Mouse (Mus musculus) adipocyte (in vitro differentiated cells): ENCODE results near the gene Bad.

Experiments used
- DNase-seq: peaks from one replicate; pipeline ENCODE4 v3.0.0-alpha.2; 2016; ENCODE audit warnings: low spot score

Bad gene

DNA sequence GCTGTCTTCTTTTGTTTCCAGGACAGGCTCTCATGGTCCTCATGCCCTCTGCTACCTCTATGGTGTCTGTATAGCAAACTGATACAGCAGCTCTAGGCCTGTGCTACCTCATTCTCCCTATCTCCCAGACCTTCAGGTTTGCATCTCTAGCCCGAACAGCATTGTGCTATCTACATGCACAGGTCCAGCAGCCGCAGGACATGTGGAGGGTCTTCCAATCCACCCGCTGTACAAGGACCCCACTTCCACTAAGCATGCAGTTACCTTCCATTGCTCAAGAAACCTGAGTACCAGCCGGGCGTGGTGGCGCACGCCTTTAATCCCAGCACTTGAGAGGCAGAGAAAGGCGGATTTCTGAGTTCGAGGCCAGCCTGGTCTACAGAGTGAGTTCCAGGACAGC, 27.1 kb upstream of the Bad start:
- DNase-seq: no peak

GRCm38 (mm10) chr19:6915276-6915675, 26.4 kb upstream of the Bad start:
- no peak for DNase-seq

GRCm38 (mm10) chr19:6916496-6916895, 25.2 kb upstream of the Bad start:
- DNase-seq: no peak

DNA sequence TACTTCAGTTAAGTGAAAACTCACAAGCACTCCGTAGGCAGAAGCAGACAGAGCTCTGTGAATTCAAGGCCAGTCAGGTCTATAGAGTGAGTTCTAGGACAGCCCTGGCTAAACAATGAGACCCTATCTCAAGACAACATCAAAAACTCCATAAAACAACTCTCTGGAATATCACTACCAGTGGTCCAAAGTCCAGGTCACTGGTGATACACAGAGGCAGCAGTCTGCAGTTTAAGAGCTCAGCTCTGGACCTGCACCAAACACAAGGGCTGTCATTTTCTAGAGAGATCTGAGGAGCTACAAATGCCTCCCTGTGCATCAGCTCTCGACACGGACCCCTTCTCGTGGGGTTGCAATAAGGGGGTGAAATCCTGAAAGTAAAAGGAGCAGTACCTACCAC, 23.3 kb upstream of the Bad start:
- no peak for DNase-seq

DNA sequence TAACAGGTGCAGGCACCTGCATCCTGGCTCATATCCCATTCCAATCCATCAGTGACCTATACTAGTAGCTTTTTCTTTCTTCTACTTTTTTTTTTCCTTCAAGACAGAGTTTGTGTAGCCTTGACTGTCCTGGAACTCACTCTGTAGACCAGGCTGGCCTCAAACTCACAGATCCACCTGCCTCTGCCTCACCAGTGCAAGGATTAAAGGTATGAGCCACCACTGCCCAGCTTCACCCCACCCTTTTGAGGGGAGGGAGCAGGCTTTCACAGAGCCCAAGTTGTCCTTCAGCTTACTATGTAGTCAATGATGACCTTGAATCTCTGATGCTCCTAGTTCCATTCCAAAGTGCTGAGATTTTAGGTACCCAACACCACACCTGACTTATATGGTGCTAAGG, 22.2 kb upstream of the Bad start:
- no peak for DNase-seq

GRCm38 (mm10) chr19:6919876-6920740, 21.6 kb upstream of the Bad start:
- DNase-seq: peak; percentile 92

DNA sequence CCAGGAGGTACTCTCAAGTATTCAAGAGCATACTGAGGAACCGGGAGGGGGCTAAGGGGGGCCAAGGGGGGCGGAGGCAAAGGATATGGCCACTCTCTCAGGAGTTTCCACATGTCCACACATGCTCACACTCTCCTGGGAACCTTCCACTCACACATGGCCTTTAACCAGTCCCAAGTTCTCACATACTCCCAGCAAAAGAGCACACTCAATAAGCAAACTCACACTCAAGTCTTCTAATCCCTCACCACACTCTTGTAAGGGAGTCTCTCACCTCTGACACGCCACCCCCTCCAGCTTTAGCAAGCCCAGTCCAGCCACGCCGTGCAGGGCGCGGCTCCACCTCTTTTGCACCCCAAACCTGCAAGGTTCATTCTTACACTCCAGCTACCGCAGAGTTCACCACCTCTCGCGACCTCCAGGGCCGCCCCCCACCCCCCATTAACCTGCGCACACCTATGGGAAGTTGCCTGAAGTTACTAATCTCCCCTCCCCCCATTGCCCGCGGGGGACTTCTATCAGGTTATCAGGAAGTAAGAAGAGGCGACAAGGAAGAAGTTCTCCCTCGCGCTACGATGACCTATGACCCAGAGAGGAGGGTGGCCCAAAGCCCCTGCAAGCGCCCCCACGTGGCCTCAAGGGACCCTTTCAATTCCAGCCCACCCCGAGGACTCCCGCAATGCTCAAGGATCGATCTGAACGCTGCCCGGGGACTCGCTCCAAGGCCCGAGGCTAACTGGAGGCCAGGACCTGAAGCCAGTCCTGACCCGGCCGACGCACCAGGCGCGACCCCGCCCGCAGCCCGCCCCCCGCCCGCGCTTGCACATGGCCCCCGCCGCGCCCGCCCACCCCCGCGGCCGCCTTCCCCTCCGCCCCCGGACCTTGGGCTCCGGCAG, 20.7 kb upstream of the Bad start:
- DNase-seq: peak; percentile 74

- DNase-seq: peak; percentile 100
Observed at GRCm38 (mm10) chr19:6921647-6922567, 19.8 kb upstream of the Bad start, which contains the start of gene Esrra. Esrra (minus strand) TSS chr19:6921813.

- no peak for DNase-seq
Observed at GRCm38 (mm10) chr19:6922901-6923735, 18.5 kb upstream of the Bad start.

- DNase-seq: peak; percentile 83
Observed at GRCm38 (mm10) chr19:6924461-6925306, 17.0 kb upstream of the Bad start.

DNA sequence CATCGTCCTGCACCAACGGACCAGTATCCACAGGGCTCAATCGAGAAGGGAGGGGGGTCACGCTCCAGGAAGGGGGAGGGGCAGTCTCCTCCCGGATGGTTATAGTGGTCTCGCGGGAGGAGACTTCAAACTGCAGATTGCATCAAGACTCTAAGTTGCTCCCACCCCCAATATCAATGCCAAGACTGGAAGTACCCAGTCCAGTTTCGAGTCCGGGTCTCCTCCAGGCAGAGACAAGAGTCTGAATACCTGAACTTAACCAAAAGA, 16.4 kb upstream of the Bad start, which contains the start of gene Catsperz:
Gene Catsperz (minus strand): TSS at position 74 of the 267 bp plus-strand sequence.
- no peak for DNase-seq

DNA sequence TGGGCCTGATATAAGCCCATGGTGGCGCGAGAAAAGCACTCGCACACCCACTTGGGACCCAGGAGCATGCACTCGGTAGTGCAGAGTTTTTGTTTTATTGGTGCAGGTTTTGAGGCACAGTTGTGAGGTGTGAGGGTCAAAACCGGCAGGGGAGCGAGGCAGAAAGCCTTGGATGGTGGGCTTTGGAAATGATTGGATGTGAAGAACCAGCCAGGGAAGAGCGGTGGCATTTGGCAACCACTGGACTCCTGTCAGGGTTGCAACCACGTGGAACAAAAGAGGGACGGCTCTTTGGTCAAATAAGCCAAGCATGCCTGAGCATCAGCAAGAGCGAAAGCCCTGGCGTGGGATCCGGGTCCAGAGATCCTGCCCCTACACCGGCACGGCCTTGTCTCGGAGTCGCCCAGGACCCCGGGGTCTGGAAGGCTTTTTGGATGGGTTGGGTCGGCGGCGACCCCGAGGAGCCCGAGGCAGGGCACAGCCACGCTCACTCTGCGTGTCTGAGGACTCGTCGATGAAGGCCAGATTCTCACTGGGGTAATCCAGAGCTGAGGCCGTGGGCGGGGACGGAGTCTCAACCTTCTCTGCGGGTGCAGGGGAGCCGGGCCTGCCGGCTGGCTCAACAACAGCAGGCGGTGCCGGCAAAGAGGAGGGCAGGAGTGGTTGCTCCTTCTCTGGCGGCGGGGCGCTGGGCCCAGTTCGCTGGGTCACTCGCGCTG, 15.9 kb upstream of the Bad start:
- no peak for DNase-seq

DNA sequence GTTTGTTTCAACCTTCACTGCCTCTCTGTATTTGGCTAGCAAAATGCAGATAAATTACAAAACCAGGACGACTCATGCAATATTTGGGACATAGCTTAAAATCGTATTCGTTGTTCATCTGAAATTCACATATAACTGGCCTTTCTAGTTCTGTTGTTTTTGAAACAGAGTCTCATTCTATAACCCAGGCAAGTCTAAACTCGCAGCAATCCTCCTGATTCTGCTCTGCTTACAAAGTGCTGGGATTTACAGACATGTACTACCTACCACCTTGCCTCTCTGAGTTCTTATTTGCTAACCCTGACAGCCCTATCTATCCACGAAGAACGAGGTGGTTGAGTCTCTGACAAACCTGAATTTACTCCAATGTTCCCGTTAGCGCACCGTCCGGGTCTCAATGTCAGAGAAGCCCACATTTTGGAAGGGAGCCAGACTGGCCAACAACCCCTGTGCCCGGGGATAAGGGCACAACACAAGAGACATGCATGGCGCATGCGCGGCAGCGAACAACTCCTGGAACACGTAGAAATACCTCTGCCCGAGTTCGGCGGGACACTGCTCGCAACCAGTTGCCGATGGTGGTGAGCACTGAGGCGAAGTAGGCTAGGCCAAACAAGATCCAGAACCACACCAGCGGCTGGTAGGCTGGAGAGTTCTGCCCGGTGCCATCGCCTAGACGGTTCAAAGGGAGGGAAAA, 15.0 kb upstream of the Bad start:
- DNase-seq: no peak

DNA sequence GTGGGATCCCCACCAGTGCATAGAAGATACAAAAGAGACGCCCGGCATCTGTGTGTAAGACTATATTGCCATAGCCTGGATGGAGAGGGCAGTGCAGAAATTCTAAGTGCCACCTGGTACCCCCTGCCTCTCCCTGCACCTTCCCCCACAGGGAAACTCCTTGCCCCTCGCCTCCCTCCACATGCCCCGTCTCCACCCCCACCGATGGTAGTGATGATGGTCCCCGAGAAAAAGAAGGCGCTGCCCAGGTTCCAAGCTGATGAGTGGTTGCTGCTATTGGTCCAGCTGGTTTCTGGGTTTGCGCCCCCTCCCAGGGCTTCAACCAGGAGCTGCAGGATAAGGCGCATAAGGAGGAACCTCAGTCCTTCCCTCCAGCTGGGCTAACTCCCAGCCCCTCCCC, 13.6 kb upstream of the Bad start:
- no peak for DNase-seq

DNA sequence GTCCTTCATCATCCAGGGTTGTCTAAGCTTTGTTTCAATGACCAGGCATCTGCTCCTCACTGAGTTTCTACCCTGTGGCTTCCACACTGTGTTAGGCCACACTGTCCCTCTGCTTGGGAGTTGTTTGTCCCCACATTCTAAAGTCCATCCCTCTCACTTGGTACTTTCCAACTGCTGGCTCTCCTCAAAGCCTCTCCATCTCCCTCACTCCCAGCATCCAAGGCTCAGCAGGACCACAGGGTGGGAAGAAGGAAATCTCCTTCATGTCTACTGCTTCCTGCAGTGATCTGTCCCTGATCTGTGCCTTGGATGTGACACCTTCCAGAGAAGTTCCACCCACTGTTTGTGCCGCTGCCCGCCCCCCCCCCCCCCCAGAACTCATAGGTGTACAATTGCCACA, 10.7 kb upstream of the Bad start:
- DNase-seq: no peak

- no peak for DNase-seq
Observed at GRCm38 (mm10) chr19:6932018-6932417, 9.6 kb upstream of the Bad start.

DNA sequence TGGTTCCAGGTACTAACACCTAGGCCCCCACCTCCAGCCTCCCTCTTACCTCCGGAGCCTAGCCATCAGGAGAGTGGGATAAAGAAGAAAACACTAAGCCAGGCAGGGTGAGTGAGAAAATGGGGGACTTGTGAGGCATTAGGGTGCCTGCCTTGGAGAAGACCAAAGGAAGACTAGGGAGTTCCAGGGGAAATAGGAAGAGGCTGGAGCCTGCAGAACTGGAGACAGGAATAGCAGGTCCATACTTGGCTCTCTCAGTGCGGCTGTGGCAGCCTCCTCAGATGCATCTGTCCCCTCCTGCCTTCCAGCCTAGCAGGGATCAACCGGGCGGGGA, 8.6 kb upstream of the Bad start:
- DNase-seq: no peak

GRCm38 (mm10) chr19:6933436-6934194, 8.0 kb upstream of the Bad start:
- no peak for DNase-seq
